Mouse (Mus musculus) forebrain, embryonic 14.5 days (tissue): ENCODE measurements around the gene Armh3. TPM values are rescaled to one million over a fixed set of nuclear protein-coding genes. Genes with fewer than 3 reads are reported as not detected.

ENCODE experiments used
- ATAC-seq: fragments of 200-750 bp; cut with Nextera tagmentation; 2 replicates; pipeline ENCODE4 v1.8.0; 2017; ENCODE audit warnings: mild to moderate bottlenecking, moderate library complexity
- DNase-seq: peaks from one replicate; pipeline ENCODE4 v3.0.0-alpha.2; 2015; ENCODE audit warnings: low spot score
- H3K27ac ChIP-seq: fragments of 300-500 bp; sonication (generic); 2 replicates; pipeline ENCODE4 v1.5.1; 2014; ENCODE audit warnings: low read depth, mild to moderate bottlenecking, control low read depth, low read length, moderate library complexity
- H3K27me3 ChIP-seq: fragments of 300-500 bp; sonication (generic); replicated peaks from 2 replicates; pipeline ENCODE4 v1.6.1; 2014; ENCODE audit warnings: low read length, control low read depth, mixed read lengths; ENCODE audit not compliant: control insufficient read depth, insufficient read depth
- H3K36me3 ChIP-seq: fragments of 300-500 bp; sonication (generic); 2 replicates; pipeline ENCODE4 v1.6.1; 2014; ENCODE audit warnings: low read length, control low read depth; ENCODE audit not compliant: control insufficient read depth, insufficient read depth
- H3K4me1 ChIP-seq: fragments of 300-500 bp; sonication (generic); 2 replicates; pipeline ENCODE4 v1.6.1; 2014; ENCODE audit warnings: antibody characterized with exemption, low read length, control low read depth; ENCODE audit not compliant: control insufficient read depth, insufficient read depth
- H3K4me2 ChIP-seq: fragments of 300-500 bp; sonication (generic); 2 replicates; pipeline ENCODE4 v1.6.1; 2014; ENCODE audit warnings: mild to moderate bottlenecking, control low read depth, low read length
- H3K4me3 ChIP-seq: fragments of 300-500 bp; sonication (generic); 2 replicates; pipeline ENCODE4 v1.5.1; 2014; ENCODE audit warnings: low read depth, low read length, control low read depth
- H3K9ac ChIP-seq: fragments of 300-500 bp; sonication (generic); 2 replicates; pipeline ENCODE4 v1.6.1; 2014; ENCODE audit warnings: mild to moderate bottlenecking, low read length, control low read depth, moderate library complexity
- H3K9me3 ChIP-seq: fragments of 300-500 bp; sonication (generic); replicated peaks from 2 replicates; pipeline ENCODE4 v1.6.1; 2016; ENCODE audit warnings: low read length, control low read depth, mixed read lengths; ENCODE audit not compliant: control insufficient read depth
- WGBS: fragments of 180-500 bp; shearing (Covaris S2); extraction: QIAGEN DNeasy Blood & Tissue Kit; methylation state at CpG from one replicate; pipeline ENCODE4 v1.1.7; 2014; 5-methylcytosine and 5-hydroxymethylcytosine counted together
- polyA plus RNA-seq: library from polyadenylated mRNA; unstranded; fragments of >200 nt; fragmentation: Nextera tagmentation; extraction: Ambion mirVana; gene quantifications from 2 replicates; pipeline ENCODE4 v1.2.1, GENCODE M21; 2014

Gene Armh3
- polyA plus RNA-seq, 1 experiment from 2014 or later: 17.0 TPM

GRCm38 (mm10) chr19:46041933-46042475 lies 43.7 kb upstream of the Armh3 start:
- H3K27ac ChIP-seq: peak overlapping the region; percentile 100
- DNase-seq: peak; percentile 93
- peak overlapping the region; percentile 100 for H3K4me2 ChIP-seq
- no peaks in the 10 kb centered on the region for H3K9me3 ChIP-seq
- ATAC-seq: peak; percentile 40
- H3K27me3 ChIP-seq: no peaks in the 10 kb centered on the region
- H3K9ac ChIP-seq: peak overlapping the region; percentile 68
- H3K4me3 ChIP-seq: peak overlapping the region; percentile 94
- no peaks in the 10 kb centered on the region; the same call in 1 of the 2 replicates for H3K36me3 ChIP-seq
- 0% methylated on average over 13 of the region's 14 CpGs for WGBS
- peaks cover 51% of the 10 kb centered on the region for H3K4me1 ChIP-seq

GRCm38 (mm10) chr19:46041299-46041932 lies 43.1 kb upstream of the Armh3 start:
- WGBS: 11% methylated on average over 7 of the region's 7 CpGs
- H3K4me1 ChIP-seq: peaks cover 52% of the 10 kb centered on the region
- ATAC-seq (no peak), DNase-seq (no peak)
- H3K27ac ChIP-seq: peak overlapping the region; percentile 100
- H3K9ac ChIP-seq: peak overlapping the region; percentile 68
- H3K27me3 ChIP-seq: no peaks in the 10 kb centered on the region
- H3K36me3 ChIP-seq: peaks cover 4% of the 10 kb centered on the region
- peak overlapping the region; percentile 100 for H3K4me2 ChIP-seq
- H3K9me3 ChIP-seq: no peaks in the 10 kb centered on the region
- H3K4me3 ChIP-seq: peak overlapping the region; percentile 94

GRCm38 (mm10) chr19:46040149-46040902 lies 42.0 kb upstream of the Armh3 start:
- Histone ChIP-seq H3K27me3 (no peaks in the 10 kb centered on the region), H3K36me3 (peaks cover 15% of the 10 kb centered on the region), H3K4me1 (peaks cover 45% of the 10 kb centered on the region), H3K9me3 (no peaks in the 10 kb centered on the region), H3K9ac (peak overlapping the region; percentile 98), H3K4me3 (peak overlapping the region; percentile 78), H3K4me2 (peak overlapping the region; percentile 100), H3K27ac (peak overlapping the region; percentile 96)
- ATAC-seq: no peak
- 30% methylated on average over 14 of the region's 14 CpGs for WGBS
- DNase-seq: no peak

GRCm38 (mm10) chr19:46039478-46039877 lies 41.2 kb upstream of the Armh3 start:
- Histone ChIP-seq H3K9me3 (no peaks in the 10 kb centered on the region), H3K36me3 (peaks cover 23% of the 10 kb centered on the region), H3K4me2 (peak overlapping the region; percentile 100), H3K27me3 (no peaks in the 10 kb centered on the region), H3K27ac (peak overlapping the region; percentile 96), H3K4me3 (peak overlapping the region; percentile 78), H3K4me1 (peaks cover 45% of the 10 kb centered on the region), H3K9ac (peak overlapping the region; percentile 98)
- under 1% methylated on average over 21 of the region's 30 CpGs for WGBS
- ATAC-seq (peak; percentile 76), DNase-seq (peak; percentile 97)

GRCm38 (mm10) chr19:46038851-46039260 lies 40.6 kb upstream of the Armh3 start:
- DNase-seq (no peak), ATAC-seq (peak; percentile 31)
- Histone ChIP-seq H3K27ac (peak overlapping the region; percentile 96), H3K27me3 (no peaks in the 10 kb centered on the region), H3K9me3 (no peaks in the 10 kb centered on the region), H3K4me2 (peak overlapping the region; percentile 100), H3K9ac (peak overlapping the region; percentile 98), H3K36me3 (peaks cover 29% of the 10 kb centered on the region), H3K4me1 (peaks cover 42% of the 10 kb centered on the region), H3K4me3 (peak overlapping the region; percentile 78)
- under 1% methylated on average over 12 of the region's 17 CpGs for WGBS

- Histone ChIP-seq H3K27ac (peak overlapping the region; percentile 96), H3K9ac (peak overlapping the region; percentile 98), H3K27me3 (no peaks in the 10 kb centered on the region), H3K36me3 (peaks cover 36% of the 10 kb centered on the region), H3K9me3 (no peaks in the 10 kb centered on the region), H3K4me2 (peak overlapping the region; percentile 100), H3K4me3 (peak overlapping the region; percentile 78), H3K4me1 (peaks cover 37% of the 10 kb centered on the region)
- WGBS: 4% methylated on average over 13 of the region's 13 CpGs
- DNase-seq (no peak), ATAC-seq (no peak)
These were observed 39.9 kb upstream of the Armh3 start for GRCm38 (mm10) chr19:46037925-46038850.

- Histone ChIP-seq H3K36me3 (peaks cover 44% of the 10 kb centered on the region), H3K9ac (peak overlapping the region; percentile 98), H3K4me3 (peak overlapping the region; percentile 78), H3K4me1 (peaks cover 29% of the 10 kb centered on the region), H3K27ac (peak overlapping the region; percentile 41; the same call in 1 of the 2 replicates), H3K27me3 (no peaks in the 10 kb centered on the region), H3K9me3 (no peaks in the 10 kb centered on the region), H3K4me2 (peak overlapping the region; percentile 100)
- ATAC-seq (no peak), DNase-seq (peak; percentile 59)
- 15% methylated on average over 6 of the region's 6 CpGs for WGBS
These were observed 39.1 kb upstream of the Armh3 start for GRCm38 (mm10) chr19:46037243-46037924.
